Mouse (Mus musculus) small intestine, adult 2 months (tissue): Measurements from ENCODE around the gene Sec16a. TPM values are rescaled to one million over a fixed set of nuclear protein-coding genes. Genes with fewer than 3 reads are reported as not detected.
A peak's percentile ranks its signal among the peaks of the same experiment; 100 is the strongest.

ENCODE experiments used
- H3K27ac ChIP-seq: fragments of 200-500 bp; 2 replicates; pipeline ENCODE4 v1.5.1; 2012; ENCODE audit warnings: low read depth, low read length, control low read depth, inconsistent platforms; ENCODE audit not compliant: insufficient read depth
- H3K27me3 ChIP-seq: fragments of 200-500 bp; 2 replicates; pipeline ENCODE4 v1.6.1; 2012; ENCODE audit warnings: mild to moderate bottlenecking, moderate library complexity, low read length, inconsistent platforms; ENCODE audit not compliant: control insufficient read depth, insufficient read depth
- H3K36me3 ChIP-seq: fragments of 200-500 bp; 2 replicates; pipeline ENCODE4 v1.6.1; 2012; ENCODE audit warnings: mild to moderate bottlenecking, low read length, control low read depth, inconsistent platforms; ENCODE audit not compliant: control insufficient read depth, insufficient read depth
- H3K4me1 ChIP-seq: fragments of 200-500 bp; 2 replicates; pipeline ENCODE4 v1.6.1; 2012; ENCODE audit warnings: low read length, inconsistent platforms, mixed read lengths; ENCODE audit not compliant: control insufficient read depth, insufficient read depth, insufficient read length
- H3K4me3 ChIP-seq: fragments of 200-500 bp; 2 replicates; pipeline ENCODE4 v1.5.1; 2012; ENCODE audit warnings: low read depth, mild to moderate bottlenecking, control low read depth, inconsistent platforms, low read length, moderate library complexity
- CTCF ChIP-seq: fragments of 200-500 bp; IDR thresholded peaks from 2 replicates; pipeline ENCODE4 v1.5.1; 2012; ENCODE audit warnings: low read depth, mild to moderate bottlenecking, control low read depth, inconsistent platforms, low read length, moderate library complexity, mixed read lengths; ENCODE audit not compliant: insufficient replicate concordance, insufficient read length; ENCODE audit errors: extremely low read depth
- POLR2A ChIP-seq: fragments of 200-500 bp; IDR thresholded peaks from 2 replicates; pipeline ENCODE4 v1.6.1; 2012; ENCODE audit warnings: low read depth, mild to moderate bottlenecking, control low read depth, inconsistent platforms, low read length, moderate library complexity
- WGBS: fragments of 180-500 bp; shearing (Covaris S2); methylation state at CpG from one replicate; pipeline ENCODE4 v1.1.7; 2018; 5-methylcytosine and 5-hydroxymethylcytosine counted together
- polyA plus RNA-seq: library from polyadenylated mRNA; depleted of rRNA; stranded (reverse); fragments of >200 nt; gene quantifications from 2 replicates; pipeline ENCODE4 v1.2.3, GENCODE M21; 2012

Gene Sec16a
- polyA plus RNA-seq, 1 experiment = 105 TPM

- Histone ChIP-seq H3K4me1 (no peaks in the 10 kb centered on the region), H3K36me3 (peaks cover 49% of the 10 kb centered on the region), H3K27ac (no peak overlapping the region), H3K27me3 (no peaks in the 10 kb centered on the region), H3K4me3 (no peak overlapping the region)
- WGBS = 88% methylated on average over 4 of the region's 4 CpGs
- TF ChIP-seq CTCF (no peak), POLR2A (no peak)
Measured at GRCm38 (mm10) chr2:26401023-26401422, 44.0 kb downstream of the Sec16a start.

DNA sequence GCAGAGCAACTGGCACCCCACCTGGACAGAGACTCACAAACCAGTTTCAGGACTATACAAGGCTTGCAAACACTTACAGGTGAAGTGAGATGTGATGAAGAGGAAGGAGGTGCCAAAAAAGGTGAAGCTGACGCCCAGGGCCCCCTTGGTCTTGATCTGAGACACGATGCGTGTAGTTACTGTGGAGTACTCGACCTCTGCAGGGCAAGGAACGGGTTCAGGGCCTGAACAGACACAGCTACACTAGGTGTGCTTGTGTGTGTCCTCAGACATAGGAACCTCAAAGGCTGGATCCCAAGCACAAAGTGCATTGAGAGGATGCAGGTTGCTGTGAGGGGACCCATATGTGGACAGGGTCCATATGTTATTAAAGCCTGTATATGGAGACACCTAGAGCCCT, 44.7 kb downstream of the Sec16a start:
- Histone ChIP-seq H3K36me3 (peaks cover 56% of the 10 kb centered on the region), H3K27me3 (no peaks in the 10 kb centered on the region), H3K4me3 (no peak overlapping the region), H3K27ac (no peak overlapping the region), H3K4me1 (no peaks in the 10 kb centered on the region)
- TF ChIP-seq POLR2A (no peak), CTCF (no peak)
- 88% methylated on average over 5 of the region's 5 CpGs for WGBS

DNA sequence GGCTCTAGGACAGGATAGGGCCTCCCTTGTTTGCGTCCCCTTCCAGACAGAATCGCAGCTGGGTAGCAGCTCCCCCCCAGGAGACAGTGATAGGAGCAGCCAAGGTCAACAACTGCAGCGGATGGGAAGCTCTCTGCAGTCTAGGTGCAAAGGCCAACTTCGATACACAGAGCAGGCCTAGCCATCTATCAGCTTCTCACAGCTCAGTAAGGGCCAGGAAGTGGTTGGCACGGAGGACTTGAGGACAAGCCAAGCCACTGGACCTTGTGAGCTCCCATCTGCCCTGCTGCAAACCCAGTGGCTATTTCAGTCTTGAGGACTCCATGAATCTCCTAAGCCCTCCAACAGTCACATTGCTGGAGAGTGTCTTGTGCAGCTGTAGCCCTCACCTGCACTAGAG, 45.4 kb downstream of the Sec16a start:
- Histone ChIP-seq H3K4me3 (no peak overlapping the region), H3K27ac (no peak overlapping the region), H3K27me3 (no peaks in the 10 kb centered on the region), H3K36me3 (peaks cover 63% of the 10 kb centered on the region), H3K4me1 (no peaks in the 10 kb centered on the region)
- 65% methylated on average over 5 of the region's 5 CpGs for WGBS
- TF ChIP-seq POLR2A (no peak), CTCF (no peak)

- H3K4me1 ChIP-seq = no peaks in the 10 kb centered on the region
- TF ChIP-seq CTCF (no peak), POLR2A (no peak)
- peaks cover 66% of the 10 kb centered on the region for H3K36me3 ChIP-seq
- no peak overlapping the region for H3K4me3 ChIP-seq
- WGBS = 92% methylated on average over 8 of the region's 8 CpGs
- H3K27me3 ChIP-seq = no peaks in the 10 kb centered on the region
- no peak overlapping the region for H3K27ac ChIP-seq
Measured at GRCm38 (mm10) chr2:26398978-26399377, 46.0 kb downstream of the Sec16a start.

DNA sequence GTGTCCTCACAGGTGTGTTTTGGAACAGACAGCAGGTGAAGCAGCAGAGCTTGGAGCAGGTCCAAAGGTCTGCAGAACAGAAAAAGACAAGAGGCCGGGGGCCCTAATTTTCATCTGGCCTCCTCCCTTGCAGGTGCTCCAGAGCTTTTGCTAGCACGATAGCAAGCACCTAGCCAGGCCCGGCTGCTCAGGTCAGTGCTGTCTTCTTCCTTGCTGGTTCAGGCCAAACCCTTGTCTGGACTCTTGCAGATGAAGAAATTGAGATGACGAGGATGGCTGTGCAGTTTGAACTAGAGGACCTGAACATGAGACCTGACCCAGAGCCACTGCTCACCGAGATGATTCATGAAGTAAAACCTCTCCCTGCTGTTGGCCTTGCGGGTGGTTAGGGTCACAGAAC, 53.4 kb downstream of the Sec16a start:
- 69% methylated on average over 6 of the region's 6 CpGs for WGBS
- Histone ChIP-seq H3K36me3 (peaks cover 62% of the 10 kb centered on the region), H3K4me1 (peaks cover 7% of the 10 kb centered on the region), H3K27me3 (no peaks in the 10 kb centered on the region), H3K4me3 (no peak overlapping the region), H3K27ac (no peak overlapping the region)
- TF ChIP-seq POLR2A (no peak), CTCF (no peak)

DNA sequence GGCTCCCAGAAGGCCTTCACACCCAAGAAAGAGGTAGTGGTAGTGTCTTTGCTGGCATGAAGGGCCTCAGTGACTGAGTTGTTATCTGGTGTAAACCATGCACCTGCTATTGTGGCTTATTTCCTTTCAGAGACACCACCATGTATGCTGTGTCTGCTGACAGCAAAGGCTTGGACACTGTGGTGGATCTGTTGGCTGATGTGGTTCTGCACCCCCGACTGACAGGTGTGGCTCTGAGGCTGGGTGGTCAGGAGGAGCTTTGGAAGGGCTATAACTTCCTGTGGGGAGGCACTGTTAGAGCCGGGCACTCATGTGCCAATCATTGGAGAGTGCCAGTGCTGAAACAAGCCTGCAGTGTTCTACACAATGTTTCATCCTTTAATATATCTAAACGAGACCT, 54.1 kb downstream of the Sec16a start:
- H3K36me3 ChIP-seq = peaks cover 61% of the 10 kb centered on the region

GRCm38 (mm10) chr2:26389154-26389690, 55.8 kb downstream of the Sec16a start, which contains the start of the genes Entr1 and Pmpca:
Gene Entr1 (minus strand): TSS chr2:26389316.
Gene Pmpca (plus strand): TSS chr2:26389339.
- peak; percentile 83 for TF ChIP-seq POLR2A
- no peak for TF ChIP-seq CTCF
- Histone ChIP-seq H3K4me1 (peaks cover 7% of the 10 kb centered on the region), H3K36me3 (peaks cover 59% of the 10 kb centered on the region), H3K27me3 (no peaks in the 10 kb centered on the region), H3K4me3 (peak within 1 kb of the TSS; percentile 91), H3K27ac (no peak within 1 kb of the TSS)
- under 1% methylated on average over 60 of the region's 60 CpGs for WGBS

More for the DNA sequence above, 54.1 kb downstream of the Sec16a start:
- Histone ChIP-seq H3K27me3 (no peaks in the 10 kb centered on the region), H3K27ac (no peak overlapping the region), H3K4me3 (no peak overlapping the region), H3K4me1 (peaks cover 7% of the 10 kb centered on the region)
- 78% methylated on average over 3 of the region's 3 CpGs for WGBS
- TF ChIP-seq CTCF (no peak), POLR2A (no peak)

GRCm38 (mm10) chr2:26388682-26389153, 56.3 kb downstream of the Sec16a start:
- Histone ChIP-seq H3K27ac (no peak overlapping the region), H3K36me3 (peaks cover 62% of the 10 kb centered on the region), H3K4me1 (peaks cover 7% of the 10 kb centered on the region), H3K27me3 (no peaks in the 10 kb centered on the region), H3K4me3 (peak overlapping the region; percentile 91)
- TF ChIP-seq CTCF = no peak
- TF ChIP-seq POLR2A = no peak
- WGBS = under 1% methylated on average over 35 of the region's 45 CpGs
